Mouse (Mus musculus) right cerebral cortex, adult 18-20 months (tissue): ENCODE measurements around the gene Cd101.
A peak's percentile ranks its signal among the peaks of the same experiment; 100 is the strongest.

Experiments
- DNase-seq: peaks from one replicate; pipeline ENCODE4 v3.0.0; 2022; ENCODE audit warnings: mixed read lengths

The Cd101 gene

GRCm38 (mm10) chr3:100998904-100999340 lies 30.4 kb downstream of the Cd101 start:
- DNase-seq, result peak; percentile 63

GRCm38 (mm10) chr3:100997785-100998570 lies 31.4 kb downstream of the Cd101 start:
- DNase-seq, result peak; percentile 43

GRCm38 (mm10) chr3:100994252-100994651 lies 35.1 kb downstream of the Cd101 start:
- DNase-seq, result no peak

- no peak for DNase-seq
These were observed 35.6 kb downstream of the Cd101 start for GRCm38 (mm10) chr3:100993718-100994117.

- DNase-seq, result no peak
These were observed 36.2 kb downstream of the Cd101 start for GRCm38 (mm10) chr3:100993158-100993557.

GRCm38 (mm10) chr3:100990231-100990630 lies 39.1 kb downstream of the Cd101 start:
- DNase-seq, result no peak

GRCm38 (mm10) chr3:100989417-100989816 lies 39.9 kb downstream of the Cd101 start:
- DNase-seq, result no peak

- no peak for DNase-seq
These were observed 50.1 kb downstream of the Cd101 start for GRCm38 (mm10) chr3:100979290-100979689.

- peak; percentile 24 for DNase-seq
These were observed 55.5 kb downstream of the Cd101 start for GRCm38 (mm10) chr3:100973906-100974305.

- peak; percentile 89 for DNase-seq
These were observed 60.0 kb downstream of the Cd101 start, which contains the start of gene Ttf2 for GRCm38 (mm10) chr3:100969176-100969917. Gene Ttf2, minus strand, starts transcription at chr3:100969663.

- DNase-seq, result peak; percentile 50
These were observed 65.4 kb downstream of the Cd101 start for GRCm38 (mm10) chr3:100963849-100964542.

- no peak for DNase-seq
These were observed 67.9 kb downstream of the Cd101 start for GRCm38 (mm10) chr3:100961501-100961900.

GRCm38 (mm10) chr3:100961007-100961406 lies 68.3 kb downstream of the Cd101 start:
- no peak for DNase-seq

- DNase-seq, result no peak
These were observed 74.7 kb downstream of the Cd101 start for GRCm38 (mm10) chr3:100954616-100955015.

GRCm38 (mm10) chr3:100951531-100951930 lies 77.8 kb downstream of the Cd101 start:
- no peak for DNase-seq

GRCm38 (mm10) chr3:100947286-100947685 lies 82.1 kb downstream of the Cd101 start:
- no peak for DNase-seq
